In the genomic region with DNA sequence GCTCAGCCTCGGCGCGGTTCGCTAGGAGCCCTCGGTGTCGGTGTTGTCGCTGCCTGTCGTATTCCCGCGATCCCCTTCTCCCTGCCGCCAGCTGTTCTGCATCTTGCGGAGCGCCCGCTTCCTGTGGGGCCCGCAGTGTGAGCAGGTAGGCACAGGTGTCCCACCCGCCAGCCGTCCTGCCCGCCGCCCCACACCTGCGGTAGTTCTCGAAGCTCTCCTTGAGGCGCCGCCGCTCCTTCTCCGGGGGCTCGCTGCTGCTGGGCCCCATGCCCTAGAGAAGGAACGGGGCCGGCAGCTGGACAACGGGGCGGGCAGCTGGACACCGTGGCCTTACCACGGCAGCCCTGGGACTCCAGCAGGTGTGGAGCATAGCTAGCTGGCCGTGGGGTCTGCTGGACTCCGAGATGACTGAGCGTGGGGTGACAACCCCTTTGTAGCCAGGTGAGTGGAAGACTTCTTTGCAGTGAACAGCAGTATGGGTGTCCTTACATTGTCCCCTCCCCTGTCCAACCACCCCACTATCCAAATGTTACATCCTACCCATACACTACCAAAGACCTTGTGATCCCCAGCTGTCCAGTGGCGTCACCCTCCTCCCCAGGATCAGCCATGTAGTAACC, we compare ENCODE assay signal across 8 mouse cellular contexts. TPM values are rescaled to one million over a fixed set of nuclear protein-coding genes. Genes with fewer than 3 reads are reported as not detected.
DNase-seq lines count a peak whose midpoint lies in the region; ATAC-seq and TF ChIP-seq lines count a peak whose summit lies in the region.

No protein-coding gene starts in this region.

- peak; percentile 21; the same call in 1 of the 2 replicates for TF ChIP-seq CTCF in heart, adult 2 months (IDR thresholded peaks at IDR 0.05)
- TF ChIP-seq CTCF in testis, adult 2 months (IDR thresholded peaks at IDR 0.05; ENCODE audit: control insufficient read depth, insufficient read depth, insufficient replicate concordance, low read depth, low read length): no peak

- peaks cover 3% of the 10 kb centered on the region; the same call in 1 of the 2 replicates for H3K79me2 ChIP-seq in heart, adult 2 months (replicated peaks; ENCODE audit: control insufficient read depth, insufficient read depth, low read length)

- H3K36me3 ChIP-seq in heart, adult 2 months (ENCODE audit: control insufficient read depth, insufficient read depth, low read length): no peaks in the 10 kb centered on the region
- no peaks in the 10 kb centered on the region; the same call in 1 of the 2 replicates for H3K36me3 ChIP-seq in testis, adult 2 months (ENCODE audit: control insufficient read depth, insufficient read depth, low read length)
- no peaks in the 10 kb centered on the region for H3K36me3 ChIP-seq in forebrain, embryonic 11.5 days (ENCODE audit: control insufficient read depth, insufficient read depth, low read length)
- H3K36me3 ChIP-seq in limb, embryonic 12.5 days: peaks cover 31% of the 10 kb centered on the region
- H3K36me3 ChIP-seq in neural tube, embryonic 15.5 days: peaks cover 30% of the 10 kb centered on the region

- no peak for TF ChIP-seq POLR2A in heart, adult 2 months (IDR thresholded peaks at IDR 0.05; ENCODE audit: insufficient read depth, low read depth, low read length)
- TF ChIP-seq POLR2A in testis, adult 2 months (IDR thresholded peaks at IDR 0.05; ENCODE audit: control insufficient read depth, low read depth, low read length): no peak

- intact Hi-C loops in heart, adult 2 months (cut with DNase I): loop anchor here (1.0 to 5.0 kb wide), 5 partner anchors 27 to 56 kb away; partner anchors contain the start of genes Entr1, Gpsm1, Inpp5e and Pmpca
- intact Hi-C loops in heart, postnatal 25 days (cut with DNase I): loop anchor here (1.0 kb wide), 2 partner anchors 27 to 37 kb away; partner anchors contain the start of genes Entr1 and Pmpca

- no peaks in the 10 kb centered on the region for H3K9me3 ChIP-seq in forebrain, embryonic 11.5 days (ENCODE audit: control insufficient read depth, low read length)
- H3K9me3 ChIP-seq in limb, embryonic 12.5 days: no peaks in the 10 kb centered on the region
- no peaks in the 10 kb centered on the region for H3K9me3 ChIP-seq in neural tube, embryonic 15.5 days (replicated peaks)

- H3K4me3 ChIP-seq in heart, adult 2 months: peak overlapping the region; percentile 60
- peak overlapping the region; percentile 94 for H3K4me3 ChIP-seq in testis, adult 2 months (ENCODE audit: control insufficient read depth, low read depth, low read length)
- peak overlapping the region; percentile 82 for H3K4me3 ChIP-seq in forebrain, embryonic 11.5 days (ENCODE audit: low read depth, low read length)
- peak overlapping the region; percentile 81 for H3K4me3 ChIP-seq in limb, embryonic 12.5 days (replicated peaks)
- H3K4me3 ChIP-seq in neural tube, embryonic 15.5 days (replicated peaks): peak overlapping the region; percentile 81

- peak overlapping the region; percentile 94 for H3K9ac ChIP-seq in heart, adult 2 months (ENCODE audit: low read depth, low read length)
- peak overlapping the region; percentile 92 for H3K9ac ChIP-seq in forebrain, embryonic 11.5 days (ENCODE audit: low read length)
- peak overlapping the region; percentile 78 for H3K9ac ChIP-seq in limb, embryonic 12.5 days (replicated peaks)
- H3K9ac ChIP-seq in neural tube, embryonic 15.5 days (replicated peaks): peak overlapping the region; percentile 90

- peaks cover 8% of the 10 kb centered on the region for H3K4me1 ChIP-seq in heart, adult 2 months (ENCODE audit: control insufficient read depth, insufficient read depth, low read length)
- peaks cover 14% of the 10 kb centered on the region for H3K4me1 ChIP-seq in testis, adult 2 months (ENCODE audit: control insufficient read depth, insufficient read depth, low read length)
- H3K4me1 ChIP-seq in forebrain, embryonic 11.5 days (replicated peaks; ENCODE audit: control insufficient read depth, insufficient read depth, low read length): peaks cover 9% of the 10 kb centered on the region
- peaks cover 18% of the 10 kb centered on the region for H3K4me1 ChIP-seq in limb, embryonic 12.5 days (replicated peaks)
- peaks cover 34% of the 10 kb centered on the region for H3K4me1 ChIP-seq in neural tube, embryonic 15.5 days

- TF ChIP-seq EP300 in heart, adult 2 months (IDR thresholded peaks at IDR 0.05; ENCODE audit: insufficient read depth, low read depth, low read length): no peak

- peak overlapping the region; percentile 88 for H3K27ac ChIP-seq in heart, adult 2 months
- H3K27ac ChIP-seq in testis, adult 2 months (ENCODE audit: control insufficient read depth, insufficient read depth, low read depth, low read length): 0 out of 2 replicates have a peak overlapping the region, but pooled peaks have one; percentile 40
- H3K27ac ChIP-seq in forebrain, embryonic 11.5 days (ENCODE audit: low read depth, low read length): no peak overlapping the region
- H3K27ac ChIP-seq in limb, embryonic 12.5 days: 0 out of 2 replicates have a peak overlapping the region, but pooled peaks have one; percentile 64
- peak overlapping the region; percentile 93 for H3K27ac ChIP-seq in neural tube, embryonic 15.5 days (replicated peaks)

- no peaks in the 10 kb centered on the region for H3K27me3 ChIP-seq in heart, adult 2 months (ENCODE audit: control insufficient read depth, insufficient read depth, low read length)
- H3K27me3 ChIP-seq in testis, adult 2 months (ENCODE audit: control insufficient read depth, insufficient read depth, low read length): no peaks in the 10 kb centered on the region
- H3K27me3 ChIP-seq in forebrain, embryonic 11.5 days (ENCODE audit: control insufficient read depth, insufficient read depth, low read length): no peaks in the 10 kb centered on the region
- H3K27me3 ChIP-seq in limb, embryonic 12.5 days: no peaks in the 10 kb centered on the region
- no peaks in the 10 kb centered on the region for H3K27me3 ChIP-seq in neural tube, embryonic 15.5 days (replicated peaks)

- ATAC-seq in forebrain, embryonic 11.5 days (replicated peaks; ENCODE audit: low FRiP score): peak; percentile 45
- peak; percentile 18; the same call in 1 of the 2 replicates for ATAC-seq in limb, embryonic 12.5 days (ENCODE audit: insufficient number of reproducible peaks, insufficient read depth, low FRiP score, low TSS enrichment, low read depth)
- ATAC-seq in neural tube, embryonic 15.5 days (ENCODE audit: low FRiP score): peak; percentile 48

- DNase-seq in heart, adult 2 months: peak in 1 of 2 experiments; percentile 64
- DNase-seq in heart, postnatal 25 days (ENCODE audit: low spot score): no peak
- no peak for DNase-seq in testis, postnatal 10 days (ENCODE audit: low spot score)
- peak; percentile 71 for DNase-seq in forebrain, embryonic 11.5 days (ENCODE audit: low spot score)
- no peak for DNase-seq in layer of hippocampus, adult 9-11 months

- H3K4me2 ChIP-seq in forebrain, embryonic 11.5 days (ENCODE audit: low read depth, low read length, severe bottlenecking): peak overlapping the region; percentile 89
- H3K4me2 ChIP-seq in limb, embryonic 12.5 days: peak overlapping the region; percentile 95
- H3K4me2 ChIP-seq in neural tube, embryonic 15.5 days: peak overlapping the region; percentile 84

- WGBS in heart, adult 2 months: 5% methylated on average over 36 of the region's 36 CpGs
- WGBS in forebrain, embryonic 11.5 days: 3% methylated on average over 35 of the region's 36 CpGs
- 3% methylated on average over 36 of the region's 36 CpGs for WGBS in limb, embryonic 12.5 days
- WGBS in neural tube, embryonic 15.5 days: 3% methylated on average over 36 of the region's 36 CpGs

RNA-seq across cellular contexts. Expression of gene Dnlz, which starts 0.5 kb away (rescaled TPM):
- 10 to 100 TPM; 23.2 to 25.9 TPM for total RNA-seq in heart, adult 2 months (2021)
- 22.6 and 22.7 TPM in 2 replicates for polyA plus RNA-seq in heart, adult 2 months (2012; rRNA removed)
- total RNA-seq in heart, postnatal 25 days (2021): 10 to 100 TPM; 20.0 to 21.8 TPM
- 6.2 and 6.5 TPM in 2 replicates for polyA plus RNA-seq in testis, adult 2 months (2012; rRNA removed)
- 38.2 and 40.2 TPM in 2 replicates for polyA plus RNA-seq in forebrain, embryonic 11.5 days (2014; fragmentation: Nextera tagmentation; extraction: Ambion mirVana)
- polyA plus RNA-seq in limb, embryonic 12.5 days (2016; fragmentation: Nextera tagmentation; extraction: Ambion mirVana): 32.2 and 32.5 TPM in 2 replicates
- polyA plus RNA-seq in neural tube, embryonic 15.5 days (2015; fragmentation: Nextera tagmentation; extraction: Ambion mirVana): 29.8 and 33.4 TPM in 2 replicates

RNA-seq across cellular contexts. Expression of gene Card9, which starts 8.3 kb away (rescaled TPM):
- 1 to 10 TPM; 1.0 to 1.2 TPM for total RNA-seq in heart, adult 2 months (2021)
- 2.3 and 4.1 TPM in 2 replicates for polyA plus RNA-seq in heart, adult 2 months (2012; rRNA removed)
- 1 to 10 TPM; 1.8 to 1.9 TPM for total RNA-seq in heart, postnatal 25 days (2021)
- polyA plus RNA-seq in testis, adult 2 months (2012; rRNA removed): 0.75 and 1.9 TPM in 2 replicates
- polyA plus RNA-seq in forebrain, embryonic 11.5 days (2014; fragmentation: Nextera tagmentation; extraction: Ambion mirVana): 0.96 and 1.8 TPM in 2 replicates
- polyA plus RNA-seq in limb, embryonic 12.5 days (2016; fragmentation: Nextera tagmentation; extraction: Ambion mirVana): 0.50 and 0.51 TPM in 2 replicates
- 2.1 and 2.5 TPM in 2 replicates for polyA plus RNA-seq in neural tube, embryonic 15.5 days (2015; fragmentation: Nextera tagmentation; extraction: Ambion mirVana)

RNA-seq across cellular contexts. Expression of gene Snapc4, which starts 28.1 kb away (rescaled TPM):
- 1 to 10 TPM; 7.2 to 9.5 TPM for total RNA-seq in heart, adult 2 months (2021)
- 20.4 and 24.3 TPM in 2 replicates for polyA plus RNA-seq in heart, adult 2 months (2012; rRNA removed)
- total RNA-seq in heart, postnatal 25 days (2021): 10 to 100 TPM in 1 of 2 experiments, 1 to 10 TPM in 1; 8.9 to 11.2 TPM
- 20.2 and 22.5 TPM in 2 replicates for polyA plus RNA-seq in testis, adult 2 months (2012; rRNA removed)
- polyA plus RNA-seq in forebrain, embryonic 11.5 days (2014; fragmentation: Nextera tagmentation; extraction: Ambion mirVana): 35.5 and 40.6 TPM in 2 replicates
- 36.7 and 39.4 TPM in 2 replicates for polyA plus RNA-seq in limb, embryonic 12.5 days (2016; fragmentation: Nextera tagmentation; extraction: Ambion mirVana)
- 30.4 and 33.6 TPM in 2 replicates for polyA plus RNA-seq in neural tube, embryonic 15.5 days (2015; fragmentation: Nextera tagmentation; extraction: Ambion mirVana)

RNA-seq across cellular contexts. Expression of gene Entr1, which starts 36.7 kb away (rescaled TPM):
- total RNA-seq in heart, adult 2 months (2021): 10 to 100 TPM; 40.5 to 46.9 TPM
- polyA plus RNA-seq in heart, adult 2 months (2012; rRNA removed): 59.7 and 85.6 TPM in 2 replicates
- 10 to 100 TPM; 49.1 to 50.1 TPM for total RNA-seq in heart, postnatal 25 days (2021)
- polyA plus RNA-seq in testis, adult 2 months (2012; rRNA removed): 388 and 401 TPM in 2 replicates
- 137 and 142 TPM in 2 replicates for polyA plus RNA-seq in forebrain, embryonic 11.5 days (2014; fragmentation: Nextera tagmentation; extraction: Ambion mirVana)
- polyA plus RNA-seq in limb, embryonic 12.5 days (2016; fragmentation: Nextera tagmentation; extraction: Ambion mirVana): 170 TPM in 2 replicates
- 153 and 160 TPM in 2 replicates for polyA plus RNA-seq in neural tube, embryonic 15.5 days (2015; fragmentation: Nextera tagmentation; extraction: Ambion mirVana)

RNA-seq across cellular contexts. Expression of gene Pmpca, which starts 36.7 kb away (rescaled TPM):
- 100 to 1,000 TPM; 139 to 160 TPM for total RNA-seq in heart, adult 2 months (2021)
- 69.1 and 123 TPM in 2 replicates for polyA plus RNA-seq in heart, adult 2 months (2012; rRNA removed)
- total RNA-seq in heart, postnatal 25 days (2021): 100 to 1,000 TPM; 129 to 130 TPM
- polyA plus RNA-seq in testis, adult 2 months (2012; rRNA removed): 65.5 and 74.1 TPM in 2 replicates
- polyA plus RNA-seq in forebrain, embryonic 11.5 days (2014; fragmentation: Nextera tagmentation; extraction: Ambion mirVana): 130 and 131 TPM in 2 replicates
- 116 TPM in 2 replicates for polyA plus RNA-seq in limb, embryonic 12.5 days (2016; fragmentation: Nextera tagmentation; extraction: Ambion mirVana)
- 94.7 and 95.3 TPM in 2 replicates for polyA plus RNA-seq in neural tube, embryonic 15.5 days (2015; fragmentation: Nextera tagmentation; extraction: Ambion mirVana)
